Mouse (Mus musculus) cortical plate, adult 2 months (tissue): ENCODE measurements around the gene Antxr2.

Experiments used
- CTCF ChIP-seq: fragments of 200-500 bp; IDR thresholded peaks from 2 replicates; pipeline ENCODE4 v1.5.1; 2011; ENCODE audit warnings: mild to moderate bottlenecking, control low read depth, low read length; ENCODE audit not compliant: insufficient read depth; ENCODE audit errors: extremely low read depth
- POLR2A ChIP-seq: fragments of 200-500 bp; IDR thresholded peaks from 2 replicates; pipeline ENCODE4 v1.6.1; 2011; ENCODE audit warnings: mild to moderate bottlenecking, low read length, control low read depth; ENCODE audit not compliant: insufficient read depth; ENCODE audit errors: extremely low read depth

- TF ChIP-seq CTCF (no peak), POLR2A (no peak)
Measured at GRCm38 (mm10) chr5:97973293-97973692, 57.5 kb downstream of the Antxr2 start.
